Mouse (Mus musculus) liver, embryonic 14.5 days (tissue): ENCODE measurements around the gene Ifi27l2a.

ENCODE experiments used
- CTCF ChIP-seq: IDR thresholded peaks from 2 replicates; pipeline ENCODE4 v1.5.1; 2016; ENCODE audit warnings: antibody characterized with exemption, low read depth, control low read depth
- EP300 ChIP-seq: IDR thresholded peaks from 2 replicates; pipeline ENCODE4 v1.6.1; 2016; ENCODE audit warnings: antibody characterized with exemption, low read depth

DNA sequence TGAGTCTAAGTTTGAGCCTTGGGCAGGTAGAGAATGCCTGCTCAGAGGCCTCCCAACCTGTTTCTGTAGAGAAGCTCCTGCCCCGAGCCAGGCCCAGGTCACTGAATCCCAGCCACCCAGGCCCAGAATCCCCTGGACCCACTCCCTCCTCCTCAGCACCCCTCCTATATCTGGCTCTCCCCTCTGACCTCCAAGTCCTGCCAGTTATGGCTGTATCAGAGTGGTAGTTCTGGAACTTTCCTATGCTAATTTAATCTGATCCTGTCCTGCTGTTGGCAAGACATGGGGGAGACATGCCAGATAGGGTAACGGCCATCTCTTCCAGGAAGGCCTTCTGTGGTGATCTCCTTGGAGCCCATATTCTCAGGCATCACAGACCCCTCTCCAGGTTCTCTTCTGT lies 39.3 kb upstream of the Ifi27l2a start:
- TF ChIP-seq CTCF (no peak), EP300 (no peak)
